Mouse (Mus musculus): ENCODE data around the gene Myl6b.

GRCm38 (mm10) chr10:128508260-128508659, 9.8 kb upstream of the Myl6b start:
- TF ChIP-seq CTCF (IDR thresholded peaks at IDR 0.05; ENCODE audit: control insufficient read depth, insufficient read depth, insufficient read length): no peak
- no peak for TF ChIP-seq MYOG (IDR thresholded peaks at IDR 0.05; ENCODE audit: control insufficient read depth, extremely low read depth, insufficient read length)
- TF ChIP-seq USF1 (IDR thresholded peaks at IDR 0.05; ENCODE audit: low read depth): no peak
- no peak for TF ChIP-seq MAX (IDR thresholded peaks at IDR 0.05)
- TF ChIP-seq MYOD1 (IDR thresholded peaks at IDR 0.05; ENCODE audit: control insufficient read depth, insufficient read length, low read depth): no peak
- no peak for TF ChIP-seq CEBPB (IDR thresholded peaks at IDR 0.05; ENCODE audit: low read depth)

All from C2C12 (cell line).